Mouse (Mus musculus): Measurements from ENCODE around the gene Plek. TPM values are rescaled to one million over a fixed set of nuclear protein-coding genes. Genes with fewer than 3 reads are reported as not detected.

Gene Plek
- total RNA-seq, 4 experiments from 2014 or later, result 6.0 to 39.3 (median 21.0) TPM

- no peak for DNase-seq (ENCODE audit: low spot score in 2 of 2)
Observed at GRCm38 (mm10) chr11:16950226-16950975, 101.8 kb downstream of the Plek start.

GRCm38 (mm10) chr11:16948756-16949155 lies 103.4 kb downstream of the Plek start:
- no peak for DNase-seq (ENCODE audit: low spot score in 2 of 2)

GRCm38 (mm10) chr11:16943016-16943415 lies 109.2 kb downstream of the Plek start:
- no peak for DNase-seq (ENCODE audit: low spot score in 2 of 2)

GRCm38 (mm10) chr11:16941973-16942452 lies 110.2 kb downstream of the Plek start:
- DNase-seq (ENCODE audit: low spot score in 2 of 2), result no peak

DNA sequence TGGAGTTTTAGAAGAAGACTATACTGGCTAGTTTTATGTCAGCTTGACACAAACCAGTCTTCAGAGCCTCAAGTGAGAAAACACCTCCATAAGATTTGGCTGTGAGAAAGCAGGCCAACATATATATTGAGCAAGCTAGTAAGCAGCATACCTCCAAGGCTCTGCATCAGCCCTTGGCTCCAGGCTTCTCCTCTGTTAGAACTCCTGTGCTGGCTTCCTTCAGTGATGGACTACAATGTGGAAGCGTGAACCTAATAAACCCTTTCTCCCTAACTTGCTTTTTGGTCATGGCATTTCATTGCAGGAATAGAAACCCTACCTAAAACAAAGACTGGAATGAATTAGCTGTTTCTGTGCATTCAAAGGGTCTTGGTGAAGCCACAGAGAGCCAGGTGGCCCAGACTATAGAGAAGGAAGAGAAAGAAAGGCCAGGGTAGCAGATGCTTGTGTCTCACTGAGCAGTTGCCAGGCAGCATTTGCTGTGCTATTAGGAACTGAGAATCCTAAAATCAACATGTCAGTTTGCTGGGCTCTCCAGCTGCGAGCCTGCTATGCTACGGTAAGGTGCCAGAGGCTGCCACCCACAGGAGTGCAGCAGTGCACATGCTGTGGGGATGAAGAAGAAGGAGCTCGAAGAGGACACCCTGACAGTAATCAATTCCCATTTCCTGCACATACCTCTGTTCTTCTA lies 110.9 kb downstream of the Plek start:
- DNase-seq (ENCODE audit: low spot score in 2 of 2), result peak; percentile 14 to 34

DNA sequence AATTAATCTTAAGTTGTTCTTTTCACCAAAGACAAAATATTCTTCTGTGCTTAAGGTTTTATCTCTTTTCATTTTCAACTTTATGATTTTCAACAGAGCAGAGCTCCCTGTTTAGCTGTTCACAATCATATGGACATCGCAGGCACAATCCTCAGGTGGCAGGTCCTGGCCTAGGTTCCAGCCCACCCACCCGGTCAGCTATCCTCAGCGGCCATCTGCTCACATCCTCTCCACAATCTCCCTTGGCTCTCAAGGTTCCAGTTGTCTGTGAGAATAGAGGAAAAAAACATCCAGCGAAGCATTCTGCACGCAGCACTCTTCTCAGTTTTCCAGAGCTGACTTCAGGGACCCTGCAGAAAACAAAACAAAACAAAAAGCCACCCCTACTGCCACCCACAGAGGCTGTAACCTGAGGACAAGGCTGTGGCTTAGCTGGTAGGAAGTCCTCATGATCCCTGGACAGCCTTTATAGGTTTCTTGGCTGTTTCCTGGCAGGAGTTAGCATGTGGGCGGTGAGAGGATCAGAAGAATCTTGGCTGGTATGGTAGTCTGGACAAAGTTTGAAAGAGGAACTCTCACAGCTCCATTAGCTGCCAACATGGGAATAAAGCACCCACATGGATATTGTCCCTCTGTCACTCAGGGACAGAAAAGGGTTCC lies 116.5 kb downstream of the Plek start:
- no peak for DNase-seq (ENCODE audit: low spot score in 2 of 2)

DNA sequence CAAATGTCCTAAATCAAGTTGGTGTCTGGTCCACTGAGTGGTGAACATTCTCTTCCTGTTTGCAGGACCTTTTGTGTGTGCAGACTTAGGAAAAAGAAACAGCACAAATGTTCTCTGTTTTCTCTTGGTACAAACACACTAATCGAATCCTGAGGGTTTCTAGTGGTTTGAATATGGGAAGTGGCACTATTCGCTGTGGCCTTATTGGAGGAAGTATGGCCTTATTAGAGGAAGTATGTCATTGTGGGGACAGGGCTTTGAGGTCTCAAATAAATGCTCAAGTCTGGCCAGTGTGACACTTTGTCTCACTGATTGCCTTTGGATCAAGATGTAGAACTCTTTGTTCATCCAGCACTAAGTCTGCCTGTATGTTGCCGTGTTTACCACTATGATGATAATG lies 120.0 kb downstream of the Plek start:
- DNase-seq (ENCODE audit: low spot score in 2 of 2), result no peak

Other genes starting within 250 kb of the Plek start
- gene Fbxo48, start 101.0 kb downstream of the Plek start, total RNA-seq (2022), result 1 to 10 TPM; 1.3 to 1.7 (median 1.3) TPM
- gene Cnrip1, start 795 bp downstream of the Plek start, total RNA-seq (2022), result 100 to 1,000 TPM; 106 to 112 (median 111) TPM
- 100 to 1,000 TPM; 685 to 865 (median 776) TPM for gene Ppp3r1, start 106.9 kb upstream of the Plek start, total RNA-seq (2022)
- 10 to 100 TPM in 3 of 4 experiments, 1 to 10 TPM in 1; 9.1 to 11.3 (median 11.0) TPM for gene Wdr92, start 129.7 kb upstream of the Plek start, total RNA-seq (2022)
- 10 to 100 TPM; 24.8 to 29.4 (median 28.3) TPM for gene Pno1, start 159.2 kb upstream of the Plek start, total RNA-seq (2022)
- 10 to 100 TPM; 43.7 to 50.3 (median 46.1) TPM for gene C1d, start 205.2 kb upstream of the Plek start, total RNA-seq (2022)

All from layer of hippocampus, adult 8-10 months (tissue).